Mouse (Mus musculus) liver, embryonic 14.5 days (tissue): ENCODE data around the gene Dpm2. TPM values are rescaled to one million over a fixed set of nuclear protein-coding genes. Genes with fewer than 3 reads are reported as not detected.
A peak's percentile ranks its signal among the peaks of the same experiment; 100 is the strongest.

ENCODE experiments used
- ATAC-seq: fragments of 200-750 bp; cut with Nextera tagmentation; 2 replicates; pipeline ENCODE4 v1.8.0; 2017; ENCODE audit warnings: moderate number of reproducible peaks, mild to moderate bottlenecking, moderate library complexity; ENCODE audit not compliant: insufficient read depth
- DNase-seq, 3 experiments: peaks; one replicate each; pipeline ENCODE4 v3.0.0-alpha.2; 2012 to 2013; ENCODE audit warnings: low read depth in 3 of 3, low spot score in 3 of 3
- H3K27ac ChIP-seq: fragments of 300-500 bp; sonication (generic); 2 replicates; pipeline ENCODE4 v1.5.1; 2014; ENCODE audit warnings: moderate library complexity, mild to moderate bottlenecking, control low read depth, inconsistent platforms
- H3K27me3 ChIP-seq: fragments of 300-500 bp; sonication (generic); 2 replicates; pipeline ENCODE4 v1.6.1; 2014; ENCODE audit warnings: mild to moderate bottlenecking, low read length, moderate library complexity; ENCODE audit not compliant: control insufficient read depth, insufficient read depth
- H3K36me3 ChIP-seq: fragments of 300-500 bp; sonication (generic); replicated peaks from 2 replicates; pipeline ENCODE4 v1.6.1; 2014; ENCODE audit warnings: low read depth; ENCODE audit not compliant: control insufficient read depth, insufficient read depth
- H3K4me1 ChIP-seq, 2 experiments: fragments of 200-500 bp in 1 of 2; fragments of 300-500 bp in 1 of 2; sonication (generic) in 1 of 2; replicated peaks; 2 replicates each; pipeline ENCODE4 v1.6.1; 2012 to 2014; ENCODE audit warnings: antibody characterized with exemption in 1 of 2, inconsistent platforms in 1 of 2, low read length in 1 of 2; ENCODE audit not compliant: control insufficient read depth in 2 of 2, insufficient read depth in 2 of 2
- H3K4me2 ChIP-seq: fragments of 300-500 bp; sonication (generic); 2 replicates; pipeline ENCODE4 v1.6.1; 2014; ENCODE audit warnings: low read depth, mild to moderate bottlenecking, control low read depth, moderate library complexity
- H3K4me3 ChIP-seq, 2 experiments: fragments of 200-500 bp in 1 of 2; fragments of 300-500 bp in 1 of 2; sonication (generic) in 1 of 2; 2 replicates each; pipeline ENCODE4 v1.5.1; 2012 to 2014; ENCODE audit warnings: low read depth in 2 of 2, low read length in 2 of 2, mild to moderate bottlenecking in 2 of 2, control low read depth in 1 of 2, inconsistent platforms in 1 of 2, moderate library complexity in 1 of 2; ENCODE audit not compliant: insufficient read depth in 1 of 2
- H3K9ac ChIP-seq: fragments of 300-500 bp; sonication (generic); replicated peaks from 2 replicates; pipeline ENCODE4 v1.6.1; 2014; ENCODE audit warnings: mild to moderate bottlenecking, control low read depth, moderate library complexity
- H3K9me3 ChIP-seq: fragments of 300-500 bp; sonication (generic); 2 replicates; pipeline ENCODE4 v1.6.1; 2016; ENCODE audit warnings: low read length, mixed read lengths; ENCODE audit not compliant: control insufficient read depth
- CTCF ChIP-seq: IDR thresholded peaks from 2 replicates; pipeline ENCODE4 v1.5.1; 2016; ENCODE audit warnings: antibody characterized with exemption, low read depth, control low read depth
- EP300 ChIP-seq: IDR thresholded peaks from 2 replicates; pipeline ENCODE4 v1.6.1; 2016; ENCODE audit warnings: antibody characterized with exemption, low read depth
- WGBS: fragments of 180-500 bp; shearing (Covaris S2); extraction: QIAGEN DNeasy Blood & Tissue Kit; methylation state at CpG from one replicate; pipeline ENCODE4 v1.1.7; 2014; ENCODE audit not compliant: insufficient replicate concordance; 5-methylcytosine and 5-hydroxymethylcytosine counted together
- polyA plus RNA-seq, 2 experiments: library from polyadenylated mRNA; depleted of rRNA in 1 of 2; stranded (reverse) in 1 of 2; unstranded in 1 of 2; fragments of >200 nt; fragmentation: Nextera tagmentation in 1 of 2; extraction: Ambion mirVana in 1 of 2; gene quantifications; 2 replicates each; pipeline versions ENCODE4 v1.2.1 to v1.2.3; 2012 to 2014

The Dpm2 gene
- polyA plus RNA-seq, 2 experiments: 53.5 to 53.6 TPM

DNA sequence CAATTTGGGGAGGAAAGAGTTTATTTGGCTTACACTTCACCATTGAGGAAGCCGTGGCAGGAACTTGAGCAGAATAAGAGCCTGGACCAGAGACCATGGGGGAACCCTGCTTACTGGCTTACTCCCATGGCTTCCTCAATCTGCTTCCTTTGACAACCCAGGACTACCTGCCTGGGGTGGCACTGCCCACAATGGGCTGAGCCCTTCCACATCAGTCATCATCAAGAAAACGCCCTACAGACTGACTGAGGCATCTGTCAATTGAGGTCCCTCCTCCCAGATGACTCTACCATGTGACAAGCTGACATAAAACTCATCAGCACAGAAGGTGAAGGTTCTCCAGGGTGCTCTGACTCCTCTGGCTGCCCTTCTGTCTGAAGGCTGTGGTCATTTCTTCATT lies 40.2 kb upstream of the Dpm2 start:
- DNase-seq (no peak), ATAC-seq (no peak)
- Histone ChIP-seq H3K4me2 (no peak overlapping the region), H3K27me3 (peaks cover 7% of the 10 kb centered on the region), H3K36me3 (no peaks in the 10 kb centered on the region), H3K4me1 (peaks cover 0 to 8% of the 10 kb centered on the region in 2 experiments; a peak in 3 of 4 replicates), H3K27ac (no peak overlapping the region), H3K4me3 (no peak overlapping the region), H3K9me3 (no peaks in the 10 kb centered on the region), H3K9ac (no peak overlapping the region)
- TF ChIP-seq EP300 (no peak), CTCF (no peak)
- WGBS: 30% methylated on average over 2 of the region's 2 CpGs

DNA sequence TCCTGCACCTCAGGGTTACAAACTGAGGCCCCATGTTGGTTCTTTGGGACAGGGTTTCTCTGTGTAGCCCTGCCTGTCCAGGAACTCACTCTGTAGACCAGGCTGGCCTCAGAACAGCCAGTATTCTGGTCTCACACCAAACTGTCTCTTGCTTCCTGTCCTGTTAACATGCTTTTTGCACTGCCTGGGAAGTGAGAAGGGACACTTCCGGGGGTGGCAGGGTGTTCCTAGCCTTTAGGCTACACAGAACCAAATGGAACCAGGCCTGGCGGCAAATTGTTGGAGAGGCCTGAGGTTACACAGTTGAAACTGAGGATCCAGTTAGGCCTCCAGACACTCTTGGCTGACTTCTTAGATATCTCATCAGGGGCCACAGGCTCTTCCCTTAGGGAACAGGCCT lies 37.5 kb upstream of the Dpm2 start:
- ATAC-seq: no peak
- no peaks in the 10 kb centered on the region for H3K36me3 ChIP-seq
- TF ChIP-seq CTCF (no peak), EP300 (no peak)
- H3K4me2 ChIP-seq: no peak overlapping the region
- no peak overlapping the region for H3K9ac ChIP-seq
- H3K27me3 ChIP-seq: peaks cover 32% of the 10 kb centered on the region
- no peak overlapping the region for H3K4me3 ChIP-seq
- 63% methylated on average over 2 of the region's 2 CpGs for WGBS
- no peak for DNase-seq
- no peaks in the 10 kb centered on the region for H3K9me3 ChIP-seq
- no peak overlapping the region for H3K27ac ChIP-seq
- peaks cover 0 to 11% of the 10 kb centered on the region in 2 experiments; a peak in 3 of 4 replicates for H3K4me1 ChIP-seq

- H3K4me3 ChIP-seq: peak overlapping the region; percentile 62 to 72
- no peak for TF ChIP-seq CTCF
- TF ChIP-seq EP300: no peak
- peak overlapping the region; percentile 96 for H3K4me2 ChIP-seq
- peaks cover 0 to 11% of the 10 kb centered on the region in 2 experiments; a peak in 3 of 4 replicates for H3K4me1 ChIP-seq
- 9% methylated on average over 13 of the region's 13 CpGs for WGBS
- no peak for DNase-seq
- peaks cover 36% of the 10 kb centered on the region for H3K27me3 ChIP-seq
- no peaks in the 10 kb centered on the region for H3K36me3 ChIP-seq
- no peaks in the 10 kb centered on the region for H3K9me3 ChIP-seq
- no peak for ATAC-seq
- H3K9ac ChIP-seq: peak overlapping the region; percentile 59
- H3K27ac ChIP-seq: no peak overlapping the region
Observed at GRCm38 (mm10) chr2:32534061-32534732, 36.5 kb upstream of the Dpm2 start.

- ATAC-seq (peak; percentile 93), DNase-seq (peak; percentile 86)
- no peak within 1 kb of the TSS for H3K27ac ChIP-seq
- H3K9ac ChIP-seq: peak within 1 kb of the TSS; percentile 59
- no peaks in the 10 kb centered on the region for H3K36me3 ChIP-seq
- peaks cover 0 to 11% of the 10 kb centered on the region in 2 experiments; a peak in 3 of 4 replicates for H3K4me1 ChIP-seq
- WGBS: under 1% methylated on average over 67 of the region's 67 CpGs
- peak within 1 kb of the TSS; percentile 66 to 72 for H3K4me3 ChIP-seq
- H3K4me2 ChIP-seq: peak within 1 kb of the TSS; percentile 96
- TF ChIP-seq EP300: no peak
- no peak for TF ChIP-seq CTCF
- peaks cover 36% of the 10 kb centered on the region for H3K27me3 ChIP-seq
- no peaks in the 10 kb centered on the region for H3K9me3 ChIP-seq
Observed at GRCm38 (mm10) chr2:32534733-32535471, 35.8 kb upstream of the Dpm2 start, which contains the start of gene Fam102a. Gene Fam102a, plus strand, starts transcription at chr2:32535332.

- H3K36me3 ChIP-seq: no peaks in the 10 kb centered on the region
- no peak for TF ChIP-seq CTCF
- TF ChIP-seq EP300: no peak
- peak overlapping the region; percentile 50 for H3K9ac ChIP-seq
- WGBS: under 1% methylated on average over 46 of the region's 56 CpGs
- peak; percentile 65 for ATAC-seq
- peak overlapping the region; percentile 66 to 72 for H3K4me3 ChIP-seq
- H3K4me1 ChIP-seq: peaks cover 0 to 11% of the 10 kb centered on the region in 2 experiments; a peak in 3 of 4 replicates
- DNase-seq: peak in 1 of 3 experiments; percentile 24
- peaks cover 36% of the 10 kb centered on the region for H3K27me3 ChIP-seq
- H3K4me2 ChIP-seq: peak overlapping the region; percentile 96
- no peak overlapping the region for H3K27ac ChIP-seq
- H3K9me3 ChIP-seq: no peaks in the 10 kb centered on the region
Observed at GRCm38 (mm10) chr2:32535501-32535991, 35.1 kb upstream of the Dpm2 start.
